Comparison of ENCODE assay signal across 26 mouse cellular contexts in genomic region chr19:18146494-18146893, GRCm38 (mm10).
DNase-seq lines count a peak whose midpoint lies in the region; ATAC-seq and TF ChIP-seq lines count a peak whose summit lies in the region.
"Had no signal": no experiment of that assay in that cellular context is flagged by ENCODE, and none has a peak within 500 bp of the region (broad histone marks: within the 10 kb centered on the region; RNA-seq: fewer than 3 reads in every experiment).

No protein-coding gene starts in this region.

- ATAC-seq in intestine, postnatal 0 days, result peak; percentile 67
- ATAC-seq in intestine, embryonic 15.5 days, result no peak
- ATAC-seq in kidney, embryonic 16.5 days (ENCODE audit: low FRiP score, low TSS enrichment), result no peak
- peak; percentile 88 for ATAC-seq in liver, postnatal 0 days
- ATAC-seq: activated CD4-positive, CD25-positive, alpha-beta regulatory T cell, adult 4 months; CD4-positive, CD25-positive, alpha-beta regulatory T cell, adult 4 months; forebrain, embryonic 14.5 days; Patski had no signal

- H3K4me3 ChIP-seq in intestine, postnatal 0 days (ENCODE audit: low read depth, low read length), result no peak overlapping the region
- no peak overlapping the region for H3K4me3 ChIP-seq in intestine, embryonic 15.5 days (replicated peaks)
- no peak overlapping the region for H3K4me3 ChIP-seq in kidney, embryonic 16.5 days (ENCODE audit: low read length)
- H3K4me3 ChIP-seq in liver, postnatal 0 days (ENCODE audit: low read depth, low read length), result no peak overlapping the region
- H3K4me3 ChIP-seq: embryonic facial prominence, embryonic 13.5 days; embryonic facial prominence, embryonic 15.5 days; erythroblast, embryonic 14.5 days; forebrain, embryonic 10.5 days; forebrain, embryonic 12.5 days had no signal

- H3K4me2 ChIP-seq in intestine, postnatal 0 days (replicated peaks; ENCODE audit: low read depth), result no peak overlapping the region
- H3K4me2 ChIP-seq in intestine, embryonic 15.5 days (replicated peaks), result no peak overlapping the region
- H3K4me2 ChIP-seq in kidney, embryonic 16.5 days (replicated peaks; ENCODE audit: low read depth, low read length), result no peak overlapping the region
- H3K4me2 ChIP-seq in liver, postnatal 0 days (ENCODE audit: low read depth, low read length), result no peak overlapping the region
- H3K4me2 ChIP-seq: embryonic facial prominence, embryonic 13.5 days; embryonic facial prominence, embryonic 15.5 days; forebrain, embryonic 12.5 days had no signal

- peak; percentile 72 for TF ChIP-seq EP300 in liver, postnatal 0 days (IDR thresholded peaks at IDR 0.05; ENCODE audit: low read depth)

- 35% methylated on average over 3 of the region's 3 CpGs for WGBS in intestine, postnatal 0 days
- WGBS in intestine, embryonic 15.5 days, result 57% methylated on average over 3 of the region's 3 CpGs
- 51% methylated on average over 3 of the region's 3 CpGs for WGBS in kidney, embryonic 16.5 days
- WGBS in liver, postnatal 0 days (ENCODE audit: insufficient replicate concordance), result 49% methylated on average over 3 of the region's 3 CpGs

- peak; percentile 56 for DNase-seq in kidney, adult 9 months
- DNase-seq in liver, postnatal 0 days, result no peak
- DNase-seq in liver, result no peak
- no peak for DNase-seq in thymus, postnatal 4 days
- DNase-seq: adrenal gland, adult 8-10 months; adrenal gland, postnatal 14 days; adrenal gland, postnatal 36 days; B cell, adult 2 months; cerebellum, adult 11-12 months; cerebellum, adult 2 months; cerebellum, adult 9-10 months; cerebellum, postnatal 25 days had no signal

- no peak for TF ChIP-seq CTCF in intestine, postnatal 0 days (IDR thresholded peaks at IDR 0.05; ENCODE audit: low read depth)
- no peak for TF ChIP-seq CTCF in liver, postnatal 0 days (IDR thresholded peaks at IDR 0.05; ENCODE audit: low read depth)

- no peaks in the 10 kb centered on the region for H3K9me3 ChIP-seq in intestine, postnatal 0 days (ENCODE audit: control insufficient read depth)
- H3K9me3 ChIP-seq in intestine, embryonic 15.5 days, result no peaks in the 10 kb centered on the region
- no peaks in the 10 kb centered on the region for H3K9me3 ChIP-seq in kidney, embryonic 16.5 days (ENCODE audit: low read length)
- no peaks in the 10 kb centered on the region for H3K9me3 ChIP-seq in liver, postnatal 0 days (ENCODE audit: low read length)
- H3K9me3 ChIP-seq: embryonic facial prominence, embryonic 13.5 days; embryonic facial prominence, embryonic 15.5 days; forebrain, embryonic 10.5 days; forebrain, embryonic 12.5 days; G1E had no signal

- no peak overlapping the region for H3K27ac ChIP-seq in intestine, postnatal 0 days (ENCODE audit: low read depth, low read length)
- no peak overlapping the region for H3K27ac ChIP-seq in intestine, embryonic 15.5 days
- H3K27ac ChIP-seq in kidney, embryonic 16.5 days (ENCODE audit: low read length), result no peak overlapping the region
- peak overlapping the region; percentile 55; the same call in 1 of the 2 replicates for H3K27ac ChIP-seq in liver, postnatal 0 days (ENCODE audit: low read depth)
- H3K27ac ChIP-seq: embryonic facial prominence, embryonic 13.5 days; embryonic facial prominence, embryonic 15.5 days; forebrain, embryonic 10.5 days; forebrain, embryonic 12.5 days had no signal

- no peak overlapping the region for H3K9ac ChIP-seq in intestine, postnatal 0 days (ENCODE audit: low read depth, low read length)
- no peak overlapping the region for H3K9ac ChIP-seq in intestine, embryonic 15.5 days
- H3K9ac ChIP-seq in kidney, embryonic 16.5 days (replicated peaks; ENCODE audit: low read length), result no peak overlapping the region
- no peak overlapping the region for H3K9ac ChIP-seq in liver, postnatal 0 days (replicated peaks)
- H3K9ac ChIP-seq: embryonic facial prominence, embryonic 13.5 days; embryonic facial prominence, embryonic 15.5 days; forebrain, embryonic 12.5 days had no signal

- H3K4me1 ChIP-seq in intestine, postnatal 0 days (replicated peaks; ENCODE audit: control insufficient read depth, insufficient read depth, low read length), result 0 out of 2 replicates have a peak, but pooled peaks cover 2% of the 10 kb centered on the region
- H3K4me1 ChIP-seq in intestine, embryonic 15.5 days (replicated peaks), result no peaks in the 10 kb centered on the region
- H3K4me1 ChIP-seq in kidney, embryonic 16.5 days (ENCODE audit: insufficient read depth, low read length), result no peaks in the 10 kb centered on the region
- peaks cover 3% of the 10 kb centered on the region; the same call in 1 of the 2 replicates for H3K4me1 ChIP-seq in liver, postnatal 0 days (ENCODE audit: insufficient read depth)
- H3K4me1 ChIP-seq: embryonic facial prominence, embryonic 13.5 days; embryonic facial prominence, embryonic 15.5 days; forebrain, embryonic 10.5 days; forebrain, embryonic 12.5 days had no signal

- H3K36me3 ChIP-seq in intestine, postnatal 0 days (ENCODE audit: control insufficient read depth, insufficient read depth), result no peaks in the 10 kb centered on the region
- H3K36me3 ChIP-seq in intestine, embryonic 15.5 days, result no peaks in the 10 kb centered on the region
- H3K36me3 ChIP-seq in kidney, embryonic 16.5 days (ENCODE audit: insufficient read depth, low read length), result no peaks in the 10 kb centered on the region
- no peaks in the 10 kb centered on the region for H3K36me3 ChIP-seq in liver, postnatal 0 days (replicated peaks; ENCODE audit: insufficient read depth, low read length)
- H3K36me3 ChIP-seq: embryonic facial prominence, embryonic 13.5 days; embryonic facial prominence, embryonic 15.5 days; forebrain, embryonic 10.5 days; forebrain, embryonic 12.5 days; G1E had no signal

- no peaks in the 10 kb centered on the region for H3K27me3 ChIP-seq in intestine, postnatal 0 days (replicated peaks; ENCODE audit: control insufficient read depth, insufficient read depth, low read length)
- H3K27me3 ChIP-seq in intestine, embryonic 15.5 days (replicated peaks), result no peaks in the 10 kb centered on the region
- no peaks in the 10 kb centered on the region for H3K27me3 ChIP-seq in kidney, embryonic 16.5 days (ENCODE audit: insufficient read depth, low read length)
- H3K27me3 ChIP-seq in liver, postnatal 0 days (ENCODE audit: insufficient read depth, low read length), result no peaks in the 10 kb centered on the region
- H3K27me3 ChIP-seq: CH12.LX; embryonic facial prominence, embryonic 13.5 days; embryonic facial prominence, embryonic 15.5 days; forebrain, embryonic 12.5 days had no signal

Comparison
In these comparisons a context has a peak if more than half of its experiments do, and no peak if none do; other contexts are left out.
1. ATAC-seq: peak in intestine, postnatal 0 days (single experiment) and liver, postnatal 0 days (single experiment); none in intestine, embryonic 15.5 days (single experiment) and kidney, embryonic 16.5 days (single experiment).